Mouse (Mus musculus): ENCODE data around the gene Ubash3a. TPM values are rescaled to one million over a fixed set of nuclear protein-coding genes. Genes with fewer than 3 reads are reported as not detected.

Ubash3a gene
- polyA plus RNA-seq, 1 experiment = 0.94 TPM

- no peaks in the 10 kb centered on the region for H3K36me3 ChIP-seq (ENCODE audit: control insufficient read depth)
- no peak overlapping the region for H3K4me3 ChIP-seq (replicated peaks)
- no peaks in the 10 kb centered on the region for H3K9me3 ChIP-seq (ENCODE audit: control insufficient read depth, low read length)
- TF ChIP-seq TAL1 (IDR thresholded peaks at IDR 0.05; ENCODE audit: low read length) (no peak), GATA1 (IDR thresholded peaks at IDR 0.05; ENCODE audit: low read length) (no peak)
- H3K4me1 ChIP-seq (ENCODE audit: control insufficient read depth) = peaks cover 8% of the 10 kb centered on the region
- peaks cover 13% of the 10 kb centered on the region for H3K27me3 ChIP-seq (ENCODE audit: control insufficient read depth)
Measured at GRCm38 (mm10) chr17:31290311-31290710, 82.6 kb downstream of the Ubash3a start.

- H3K4me1 ChIP-seq (ENCODE audit: control insufficient read depth) = peaks cover 13% of the 10 kb centered on the region
- no peaks in the 10 kb centered on the region for H3K9me3 ChIP-seq (ENCODE audit: control insufficient read depth, low read length)
- no peak overlapping the region for H3K4me3 ChIP-seq (replicated peaks)
- H3K27me3 ChIP-seq (ENCODE audit: control insufficient read depth) = peaks cover 18% of the 10 kb centered on the region
- H3K36me3 ChIP-seq (ENCODE audit: control insufficient read depth) = no peaks in the 10 kb centered on the region
- TF ChIP-seq TAL1 (IDR thresholded peaks at IDR 0.05; ENCODE audit: low read length) (no peak), GATA1 (IDR thresholded peaks at IDR 0.05; ENCODE audit: low read length) (no peak)
Measured at GRCm38 (mm10) chr17:31290859-31291258, 83.2 kb downstream of the Ubash3a start.

- H3K4me3 ChIP-seq (replicated peaks) = peak overlapping the region; percentile 70
- peaks cover 34% of the 10 kb centered on the region for H3K4me1 ChIP-seq (ENCODE audit: control insufficient read depth)
- H3K9me3 ChIP-seq (ENCODE audit: control insufficient read depth, low read length) = no peaks in the 10 kb centered on the region
- TF ChIP-seq GATA1 (IDR thresholded peaks at IDR 0.05; ENCODE audit: low read length) = no peak
- no peak for TF ChIP-seq TAL1 (IDR thresholded peaks at IDR 0.05; ENCODE audit: low read length)
- H3K36me3 ChIP-seq (ENCODE audit: control insufficient read depth) = no peaks in the 10 kb centered on the region
- peaks cover 32% of the 10 kb centered on the region for H3K27me3 ChIP-seq (ENCODE audit: control insufficient read depth)
Measured at GRCm38 (mm10) chr17:31294363-31295214, 86.9 kb downstream of the Ubash3a start.

GRCm38 (mm10) chr17:31295215-31295891, 87.7 kb downstream of the Ubash3a start:
- H3K27me3 ChIP-seq (ENCODE audit: control insufficient read depth) = peaks cover 32% of the 10 kb centered on the region
- H3K9me3 ChIP-seq (ENCODE audit: control insufficient read depth, low read length) = no peaks in the 10 kb centered on the region
- peaks cover 34% of the 10 kb centered on the region for H3K4me1 ChIP-seq (ENCODE audit: control insufficient read depth)
- TF ChIP-seq TAL1 (IDR thresholded peaks at IDR 0.05; ENCODE audit: low read length) = no peak
- TF ChIP-seq GATA1 (IDR thresholded peaks at IDR 0.05; ENCODE audit: low read length) = no peak
- no peaks in the 10 kb centered on the region for H3K36me3 ChIP-seq (ENCODE audit: control insufficient read depth)
- H3K4me3 ChIP-seq (replicated peaks) = peak overlapping the region; percentile 70

- no peaks in the 10 kb centered on the region for H3K9me3 ChIP-seq (ENCODE audit: control insufficient read depth, low read length)
- H3K36me3 ChIP-seq (ENCODE audit: control insufficient read depth) = no peaks in the 10 kb centered on the region
- peaks cover 34% of the 10 kb centered on the region for H3K4me1 ChIP-seq (ENCODE audit: control insufficient read depth)
- H3K4me3 ChIP-seq (replicated peaks) = peak overlapping the region; percentile 70
- TF ChIP-seq TAL1 (IDR thresholded peaks at IDR 0.05; ENCODE audit: low read length) = no peak
- TF ChIP-seq GATA1 (IDR thresholded peaks at IDR 0.05; ENCODE audit: low read length) = no peak
- H3K27me3 ChIP-seq (ENCODE audit: control insufficient read depth) = peaks cover 32% of the 10 kb centered on the region
Measured at GRCm38 (mm10) chr17:31295892-31296781, 88.5 kb downstream of the Ubash3a start.

Other genes starting within 250 kb of the Ubash3a start
- 0.05 and 0.09 TPM in 2 replicates for gene Abcg1, start 150.2 kb upstream of the Ubash3a start, polyA plus RNA-seq (2012)
- not detected in 2 replicates for gene Tff3, start 78.2 kb upstream of the Ubash3a start, polyA plus RNA-seq (2012)
- gene Tff2, start 63.6 kb upstream of the Ubash3a start, polyA plus RNA-seq (2012) = not detected in 2 replicates
- not detected in 2 replicates for gene Tff1, start 42.6 kb upstream of the Ubash3a start, polyA plus RNA-seq (2012)
- not detected in 2 replicates for gene Tmprss3, start 8.9 kb upstream of the Ubash3a start, polyA plus RNA-seq (2012)
- not detected in 2 replicates for gene Rsph1, start 69.5 kb downstream of the Ubash3a start, polyA plus RNA-seq (2012)
- gene Slc37a1, start 78.9 kb downstream of the Ubash3a start, polyA plus RNA-seq (2012) = 0.01 TPM in 2 replicates
- gene Pde9a, start 178.3 kb downstream of the Ubash3a start, polyA plus RNA-seq (2012) = not detected in 2 replicates